Mouse (Mus musculus) small intestine, adult 2 months (tissue): ENCODE measurements at regions not wholly inside any gene's neighbourhood (a gene's known extent, or its start where the extent isn't known, plus 50 kb on each side); places are given as distances from the start of the nearest gene placed in this dataset.

Experiments used
- H3K27ac ChIP-seq: fragments of 200-500 bp; 2 replicates; pipeline ENCODE4 v1.5.1; 2012; ENCODE audit warnings: low read depth, low read length, control low read depth, inconsistent platforms; ENCODE audit not compliant: insufficient read depth
- H3K27me3 ChIP-seq: fragments of 200-500 bp; 2 replicates; pipeline ENCODE4 v1.6.1; 2012; ENCODE audit warnings: mild to moderate bottlenecking, moderate library complexity, low read length, inconsistent platforms; ENCODE audit not compliant: control insufficient read depth, insufficient read depth
- H3K36me3 ChIP-seq: fragments of 200-500 bp; 2 replicates; pipeline ENCODE4 v1.6.1; 2012; ENCODE audit warnings: mild to moderate bottlenecking, low read length, control low read depth, inconsistent platforms; ENCODE audit not compliant: control insufficient read depth, insufficient read depth
- H3K4me1 ChIP-seq: fragments of 200-500 bp; 2 replicates; pipeline ENCODE4 v1.6.1; 2012; ENCODE audit warnings: low read length, inconsistent platforms, mixed read lengths; ENCODE audit not compliant: control insufficient read depth, insufficient read depth, insufficient read length
- H3K4me3 ChIP-seq: fragments of 200-500 bp; 2 replicates; pipeline ENCODE4 v1.5.1; 2012; ENCODE audit warnings: low read depth, mild to moderate bottlenecking, control low read depth, inconsistent platforms, low read length, moderate library complexity
- CTCF ChIP-seq: fragments of 200-500 bp; IDR thresholded peaks from 2 replicates; pipeline ENCODE4 v1.5.1; 2012; ENCODE audit warnings: low read depth, mild to moderate bottlenecking, control low read depth, inconsistent platforms, low read length, moderate library complexity, mixed read lengths; ENCODE audit not compliant: insufficient replicate concordance, insufficient read length; ENCODE audit errors: extremely low read depth
- POLR2A ChIP-seq: fragments of 200-500 bp; IDR thresholded peaks from 2 replicates; pipeline ENCODE4 v1.6.1; 2012; ENCODE audit warnings: low read depth, mild to moderate bottlenecking, control low read depth, inconsistent platforms, low read length, moderate library complexity
- WGBS: fragments of 180-500 bp; shearing (Covaris S2); methylation state at CpG from one replicate; pipeline ENCODE4 v1.1.7; 2018; 5-methylcytosine and 5-hydroxymethylcytosine counted together

DNA sequence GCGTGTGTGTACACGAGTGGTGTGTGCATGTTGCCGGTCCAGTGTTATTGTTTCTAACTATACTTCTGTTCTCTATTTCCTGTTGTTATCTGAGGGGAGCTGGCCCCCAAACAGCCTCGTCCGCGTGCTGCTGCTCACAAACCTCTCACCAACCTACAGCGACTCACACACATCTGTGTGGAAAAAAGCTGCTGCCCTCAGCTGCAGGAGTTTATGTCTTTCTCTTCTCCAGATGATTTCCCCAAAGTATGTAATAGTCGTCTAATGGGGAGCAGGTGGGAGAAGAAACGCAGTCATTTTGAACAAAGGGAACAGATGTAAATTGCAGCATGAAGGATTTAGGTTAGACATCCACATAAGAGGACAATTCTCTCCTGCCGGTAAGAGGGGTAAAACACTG, 55.1 kb upstream of the Zfhx3 start:
- H3K27me3 ChIP-seq: no peaks in the 10 kb centered on the region
- no peak for TF ChIP-seq POLR2A
- no peak for TF ChIP-seq CTCF
- 57% methylated on average over 10 of the region's 10 CpGs for WGBS
- H3K36me3 ChIP-seq: no peaks in the 10 kb centered on the region
- no peaks in the 10 kb centered on the region for H3K4me1 ChIP-seq
- H3K4me3 ChIP-seq: no peak overlapping the region
- H3K27ac ChIP-seq: no peak overlapping the region

DNA sequence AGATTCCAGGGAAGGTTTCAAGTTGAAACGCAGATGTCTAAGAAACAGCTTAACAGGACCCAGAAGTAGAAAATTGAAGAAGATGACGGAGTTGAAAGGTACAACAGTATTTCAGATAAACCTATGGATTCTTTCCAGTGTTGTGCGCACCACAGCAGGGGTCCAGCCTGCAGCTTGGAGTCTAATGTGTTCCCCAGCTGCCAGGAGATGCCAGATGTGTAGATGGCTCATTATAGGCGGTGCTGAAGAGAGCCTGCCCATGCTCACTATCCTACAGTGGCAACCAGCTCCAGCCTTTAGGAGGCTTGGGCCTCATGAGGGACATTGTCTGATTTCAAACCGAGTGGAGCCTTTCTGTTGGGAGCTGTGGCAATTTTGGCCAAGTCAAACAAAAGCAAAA, 51.5 kb upstream of the Zfhx3 start:
- Histone ChIP-seq H3K4me1 (no peaks in the 10 kb centered on the region), H3K36me3 (no peaks in the 10 kb centered on the region), H3K27me3 (no peaks in the 10 kb centered on the region), H3K4me3 (no peak overlapping the region), H3K27ac (no peak overlapping the region)
- 75% methylated on average over 5 of the region's 5 CpGs for WGBS
- TF ChIP-seq CTCF (no peak), POLR2A (no peak)
